ENCODE assay signal across 9 mouse cellular contexts in genomic region chr6:115743569-115743968, GRCm38 (mm10). TPM values are rescaled to one million over a fixed set of nuclear protein-coding genes. Genes with fewer than 3 reads are reported as not detected.
A peak's percentile ranks its signal among the peaks of the same experiment; 100 is the strongest.
DNase-seq lines count a peak whose midpoint lies in the region; ATAC-seq and TF ChIP-seq lines count a peak whose summit lies in the region.
"Had no signal": no experiment of that assay in that cellular context is flagged by ENCODE, and none has a peak within 500 bp of the region (broad histone marks: within the 10 kb centered on the region; RNA-seq: fewer than 3 reads in every experiment).

No protein-coding gene starts in this region.

- no peak for TF ChIP-seq CTCF in CH12.LX (conservative IDR thresholded peaks at IDR 0.05 in 1 of 2, IDR thresholded peaks at IDR 0.05 in 1 of 2; ENCODE audit: low read depth in 2 of 2, low read length in 2 of 2)
- no peak for TF ChIP-seq CTCF in gastrocnemius, adult 2 months (IDR thresholded peaks at IDR 0.05)

- no peak for DNase-seq in heart, adult 18-20 months
- DNase-seq in CH12.LX (ENCODE audit: extremely low read depth) = peak; percentile 75
- DNase-seq in embryo, embryonic 9.5 days (ENCODE audit: extremely low spot score) = peak; percentile 19
- DNase-seq in lung, postnatal 10 days = peak; percentile 52
- DNase-seq in gastrocnemius, adult 2 months = no peak
- DNase-seq in gastrocnemius, adult 8-10 months (ENCODE audit: low spot score in 2 of 2) = no peak

- H3K27me3 ChIP-seq in heart, embryonic 14.5 days (ENCODE audit: control insufficient read depth, insufficient read depth, low read length) = no peaks in the 10 kb centered on the region
- no peaks in the 10 kb centered on the region for H3K27me3 ChIP-seq in CH12.LX (replicated peaks)
- no peaks in the 10 kb centered on the region for H3K27me3 ChIP-seq in midbrain, embryonic 16.5 days (ENCODE audit: control insufficient read depth, insufficient read depth, low read depth, low read length)

- TF ChIP-seq POLR2A in CH12.LX (IDR thresholded peaks at IDR 0.05; ENCODE audit: low read depth, low read length) = no peak

- TF ChIP-seq EP300 in CH12.LX (IDR thresholded peaks at IDR 0.05; ENCODE audit: low read length) = no peak

- in situ Hi-C loops in CH12.LX (cut with MboI; ENCODE audit: low pct_ligation_motif_present, low pct_unique_long_range_greater_than_20kb, low sequenced_read_pairs) = no loop called here

- H3K4me1 ChIP-seq in heart, embryonic 14.5 days (ENCODE audit: control insufficient read depth in 2 of 2, insufficient read depth in 2 of 2, low read length in 2 of 2) = no peaks in the 10 kb centered on the region
- H3K4me1 ChIP-seq in CH12.LX (ENCODE audit: control insufficient read depth in 1 of 2, insufficient read depth in 2 of 2) = peaks cover 3 to 10% of the 10 kb centered on the region in 2 experiments; a peak in 3 of 4 replicates
- no peaks in the 10 kb centered on the region for H3K4me1 ChIP-seq in midbrain, embryonic 16.5 days (ENCODE audit: control insufficient read depth, insufficient read depth, low read length)

- no peaks in the 10 kb centered on the region for H3K9me3 ChIP-seq in heart, embryonic 14.5 days (ENCODE audit: control insufficient read depth, low read length)
- H3K9me3 ChIP-seq in CH12.LX (replicated peaks; ENCODE audit: low read length) = no peaks in the 10 kb centered on the region
- H3K9me3 ChIP-seq in midbrain, embryonic 16.5 days (replicated peaks; ENCODE audit: control insufficient read depth, low read length, poor library complexity, severe bottlenecking) = no peaks in the 10 kb centered on the region

- H3K36me3 ChIP-seq in heart, embryonic 14.5 days (ENCODE audit: control insufficient read depth, insufficient read depth, low read length) = no peaks in the 10 kb centered on the region
- H3K36me3 ChIP-seq in CH12.LX (replicated peaks in 1 of 2; ENCODE audit: control insufficient read depth in 1 of 2, insufficient read depth in 1 of 2, low read length in 1 of 2) = no peaks in the 10 kb centered on the region
- H3K36me3 ChIP-seq in midbrain, embryonic 16.5 days (ENCODE audit: control insufficient read depth, insufficient read depth, low read length) = no peaks in the 10 kb centered on the region

- no peak overlapping the region for H3K4me3 ChIP-seq in heart, embryonic 14.5 days (ENCODE audit: control insufficient read depth in 1 of 2, insufficient read depth in 1 of 2, low read depth in 1 of 2, low read length in 2 of 2)
- H3K4me3 ChIP-seq in CH12.LX (replicated peaks in 1 of 3; ENCODE audit: low read depth in 2 of 3, low read length in 2 of 3, poor library complexity in 1 of 3) = no peak overlapping the region
- no peak overlapping the region for H3K4me3 ChIP-seq in gastrocnemius, adult 2 months
- no peak overlapping the region for H3K4me3 ChIP-seq in midbrain, embryonic 16.5 days (ENCODE audit: low read depth, low read length)

- no peaks in the 10 kb centered on the region for H3K79me2 ChIP-seq in CH12.LX (replicated peaks; ENCODE audit: control insufficient read depth, extremely low read depth, insufficient read depth, poor library complexity, severe bottlenecking)

- ATAC-seq in heart, embryonic 14.5 days (ENCODE audit: insufficient number of reproducible peaks, insufficient read depth, low FRiP score, low read depth) = peak; percentile 50; the same call in 1 of the 2 replicates
- no peak for ATAC-seq in midbrain, embryonic 16.5 days

- dilution Hi-C loops in CH12.LX (cut with MboI; ENCODE audit: extremely low pct_ligation_motif_present, extremely low pct_unique_long_range_greater_than_20kb, low sequenced_read_pairs) = no loop called here

- 5% methylated on average over 1 of the region's 1 CpGs for WGBS in heart, embryonic 14.5 days
- WGBS in midbrain, embryonic 16.5 days = 9% methylated on average over 1 of the region's 1 CpGs

- H3K4me2 ChIP-seq in heart, embryonic 14.5 days (ENCODE audit: low read length) = no peak overlapping the region
- no peak overlapping the region for H3K4me2 ChIP-seq in CH12.LX (ENCODE audit: insufficient read depth, low read depth, poor library complexity, severe bottlenecking)
- no peak overlapping the region for H3K4me2 ChIP-seq in midbrain, embryonic 16.5 days (ENCODE audit: low read length)

- no peak overlapping the region for H3K9ac ChIP-seq in heart, embryonic 14.5 days (ENCODE audit: low read length)
- H3K9ac ChIP-seq in CH12.LX (ENCODE audit: insufficient read depth, low read depth) = no peak overlapping the region
- no peak overlapping the region for H3K9ac ChIP-seq in midbrain, embryonic 16.5 days (ENCODE audit: low read depth, low read length)

- no peak overlapping the region for H3K27ac ChIP-seq in heart, embryonic 14.5 days (replicated peaks in 1 of 2; ENCODE audit: control insufficient read depth in 1 of 2, insufficient read depth in 1 of 2, low read depth in 2 of 2, low read length in 2 of 2)
- no peak overlapping the region for H3K27ac ChIP-seq in CH12.LX (ENCODE audit: insufficient read depth, low read depth)
- H3K27ac ChIP-seq in gastrocnemius, adult 2 months = no peak overlapping the region
- no peak overlapping the region for H3K27ac ChIP-seq in midbrain, embryonic 16.5 days (ENCODE audit: low read length)

- intact Hi-C loops in gastrocnemius, adult 2 months (cut with DNase I) = no loop called here

- no peak; the same call in 1 of the 2 replicates for TF ChIP-seq RAD21 in CH12.LX (IDR thresholded peaks at IDR 0.05; ENCODE audit: low read depth, low read length)

TF ChIP-seq in CH12.LX, 34 proteins besides CTCF, POLR2A, EP300 and RAD21:
- no peak for TF ChIP-seq POLR2AphosphoS2 (IDR thresholded peaks at IDR 0.05; ENCODE audit: low read depth, low read length)
- TF ChIP-seq ZNF384 (IDR thresholded peaks at IDR 0.05; ENCODE audit: low read depth, low read length) = no peak
- TF ChIP-seq MYC (IDR thresholded peaks at IDR 0.05; ENCODE audit: low read depth, low read length) = no peak
- TF ChIP-seq USF1 (IDR thresholded peaks at IDR 0.05; ENCODE audit: low read depth, low read length) = no peak
- TF ChIP-seq TCF12 (IDR thresholded peaks at IDR 0.05; ENCODE audit: low read depth, low read length) = no peak
- TF ChIP-seq MAZ (IDR thresholded peaks at IDR 0.05; ENCODE audit: low read depth, low read length) = no peak
- TF ChIP-seq ZC3H11A (IDR thresholded peaks at IDR 0.05; ENCODE audit: low read depth, low read length) = no peak
- no peak for TF ChIP-seq MAFK (IDR thresholded peaks at IDR 0.05; ENCODE audit: insufficient replicate concordance, low read length)
- TF ChIP-seq KAT2A (IDR thresholded peaks at IDR 0.05; ENCODE audit: insufficient replicate concordance, low read length) = no peak
- no peak for TF ChIP-seq ZMIZ1 (IDR thresholded peaks at IDR 0.05; ENCODE audit: low read depth, low read length)
- no peak for TF ChIP-seq MXI1 (IDR thresholded peaks at IDR 0.05; ENCODE audit: low read depth, low read length)

RNA-seq across cellular contexts. Expression of gene Tmem40, which starts 18.6 kb away (rescaled TPM):
- 0.55 and 1.3 TPM in 2 replicates for polyA plus RNA-seq in heart, embryonic 14.5 days (2014; fragmentation: Nextera tagmentation; extraction: Ambion mirVana)
- total RNA-seq in heart, adult 18-20 months (2021) = under 1 TPM; 0.54 to 0.60 TPM
- not detected in 2 replicates for total RNA-seq in CH12.LX (2012; rRNA removed)
- total RNA-seq in CH12.LX (2014; rRNA removed) = not detected in 2 replicates
- not detected in 2 replicates for polyA plus RNA-seq in CH12.LX (2012; ENCODE audit: insufficient read length, low read depth)
- total RNA-seq in gastrocnemius, adult 2 months (2021) = under 1 TPM in 1 of 2 experiments, not detected in 1; 0.28 TPM
- 0.85 and 1.3 TPM in 2 replicates for polyA plus RNA-seq in midbrain, embryonic 16.5 days (2015; fragmentation: Nextera tagmentation; extraction: Ambion mirVana)
- total RNA-seq in gastrocnemius, adult 8-10 months (2022) = under 1 TPM in 3 of 4 experiments, not detected in 1; 0.36 to 0.58 (median 0.41) TPM
- polyA plus RNA-seq: small intestine, adult 2 months had no signal

RNA-seq across cellular contexts. Expression of gene Cand2, which starts 30.8 kb away (rescaled TPM):
- 46.9 and 48.3 TPM in 2 replicates for polyA plus RNA-seq in heart, embryonic 14.5 days (2014; fragmentation: Nextera tagmentation; extraction: Ambion mirVana)
- 10 to 100 TPM; 73.3 to 76.6 TPM for total RNA-seq in heart, adult 18-20 months (2021)
- 7.8 and 8.5 TPM in 2 replicates for total RNA-seq in CH12.LX (2012; rRNA removed)
- 3.6 and 3.9 TPM in 2 replicates for total RNA-seq in CH12.LX (2014; rRNA removed)
- 14.2 and 17.1 TPM in 2 replicates for polyA plus RNA-seq in CH12.LX (2012; ENCODE audit: insufficient read length, low read depth)
- 10 to 100 TPM; 62.9 to 68.9 TPM for total RNA-seq in gastrocnemius, adult 2 months (2021)
- polyA plus RNA-seq in midbrain, embryonic 16.5 days (2015; fragmentation: Nextera tagmentation; extraction: Ambion mirVana) = 9.8 and 10.3 TPM in 2 replicates
- total RNA-seq in gastrocnemius, adult 8-10 months (2022) = 10 to 100 TPM; 63.6 to 80.2 (median 77.4) TPM

Comparison
In these comparisons a context has a peak if more than half of its experiments do, and no peak if none do; other contexts are left out.
1. DNase-seq: peak in CH12.LX (single experiment), embryo, embryonic 9.5 days (single experiment) and lung, postnatal 10 days (single experiment); none in heart, adult 18-20 months (0 of 2), gastrocnemius, adult 2 months (single experiment) and gastrocnemius, adult 8-10 months (0 of 2).
2. RNA of gene Cand2, which starts 30.8 kb away (total RNA-seq): 63.6 to 80.2 TPM in gastrocnemius, adult 8-10 months, 73.3 to 76.6 TPM in heart, adult 18-20 months and 62.9 to 68.9 TPM in gastrocnemius, adult 2 months; 3.6 to 8.5 TPM in CH12.LX; every median in the first group is over 4 times any median in the second.